Mouse (Mus musculus): Measurements from ENCODE around the gene Atrx. TPM values are rescaled to one million over a fixed set of nuclear protein-coding genes. Genes with fewer than 3 reads are reported as not detected.
A peak's percentile ranks its signal among the peaks of the same experiment; 100 is the strongest.
"Not testable (repeated sequence)": the region's sequence is repeated elsewhere in the genome, so short reads cannot be mapped to it uniquely, and the experiment has no call there.

Gene Atrx
- polyA plus RNA-seq, 1 experiment from 2014 or later = 250 TPM

DNA sequence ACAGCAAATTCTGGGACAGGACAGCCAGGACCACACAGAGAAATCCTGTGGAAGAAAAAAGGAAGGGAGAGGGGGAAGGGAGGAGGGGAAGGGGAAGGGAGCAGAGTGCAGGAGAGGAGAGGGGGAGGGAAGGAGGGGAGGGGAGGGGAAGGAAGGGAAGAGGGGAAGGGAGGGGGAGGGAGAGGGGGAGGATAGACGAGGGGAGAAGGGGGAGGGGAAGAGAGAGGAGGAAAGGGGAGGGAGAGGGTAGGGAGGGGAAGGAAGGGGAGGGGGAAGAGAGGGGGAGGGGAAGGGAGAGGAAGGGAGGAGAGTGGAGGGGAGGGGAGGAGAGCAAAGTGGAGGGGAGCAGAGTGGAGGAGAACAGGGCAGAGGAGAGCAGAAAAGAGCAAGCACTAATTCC is 5.3 kb downstream of the Atrx start:
- Histone ChIP-seq H3K27ac (no peak overlapping the region), H3K4me1 (peaks cover 5% of the 10 kb centered on the region; the same call in 1 of the 2 replicates), H3K27me3 (no peaks in the 10 kb centered on the region), H3K4me3 (no peak overlapping the region), H3K9ac (no peak overlapping the region), H3K9me3 (no peaks in the 10 kb centered on the region), H3K4me2 (replicated peaks) (no peak overlapping the region), H3K36me3 (no peaks in the 10 kb centered on the region)
- WGBS = no CpG with 5 or more reads among the region's 1 CpGs
- no peak for ATAC-seq (ENCODE audit: insufficient number of reproducible peaks, insufficient read depth, low FRiP score, low TSS enrichment)

- 87% methylated on average over 7 of the region's 7 CpGs for WGBS
- H3K36me3 ChIP-seq; H3K4me3 ChIP-seq; H3K4me1 ChIP-seq; H3K4me2 ChIP-seq (replicated peaks); H3K9me3 ChIP-seq; H3K27ac ChIP-seq; ATAC-seq (ENCODE audit: insufficient number of reproducible peaks, insufficient read depth, low FRiP score, low TSS enrichment); H3K9ac ChIP-seq; H3K27me3 ChIP-seq: not testable (repeated sequence)
Measured at GRCm38 (mm10) chrX:105922986-105923385, 6.2 kb downstream of the Atrx start.

DNA sequence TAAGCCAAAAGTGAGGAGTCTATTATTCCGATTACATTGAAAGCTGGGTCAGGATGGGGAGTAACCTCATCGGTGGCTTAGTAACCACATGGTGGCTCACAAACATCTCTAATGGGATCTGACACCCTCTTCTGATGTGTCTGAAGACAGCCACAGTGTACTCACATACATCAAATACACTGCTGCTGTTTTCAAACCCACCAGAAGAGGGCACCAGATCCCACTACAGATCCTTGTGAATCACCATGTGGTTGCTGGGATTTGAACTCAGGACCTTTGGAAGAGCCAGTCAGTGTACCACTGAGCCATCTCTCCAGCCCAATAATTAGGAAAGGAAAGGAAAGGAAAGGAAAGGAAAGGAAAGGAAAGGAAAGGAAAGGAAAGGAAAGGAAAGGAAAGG is 7.8 kb downstream of the Atrx start:
- Histone ChIP-seq H3K4me3 (no peak overlapping the region), H3K9me3 (no peaks in the 10 kb centered on the region), H3K9ac (no peak overlapping the region), H3K4me2 (replicated peaks) (no peak overlapping the region), H3K27ac (no peak overlapping the region), H3K4me1 (peaks cover under 1% of the 10 kb centered on the region; the same call in 1 of the 2 replicates), H3K36me3 (no peaks in the 10 kb centered on the region), H3K27me3 (no peaks in the 10 kb centered on the region)
- no peak for ATAC-seq (ENCODE audit: insufficient number of reproducible peaks, insufficient read depth, low FRiP score, low TSS enrichment)
- WGBS = 91% methylated on average over 2 of the region's 2 CpGs

GRCm38 (mm10) chrX:105911728-105912127 is 17.5 kb downstream of the Atrx start:
- Histone ChIP-seq H3K9me3 (no peaks in the 10 kb centered on the region), H3K4me2 (replicated peaks) (no peak overlapping the region), H3K27me3 (no peaks in the 10 kb centered on the region), H3K27ac (no peak overlapping the region), H3K9ac (no peak overlapping the region), H3K36me3 (no peaks in the 10 kb centered on the region), H3K4me1 (no peaks in the 10 kb centered on the region), H3K4me3 (no peak overlapping the region)
- whole genome bisulfite sequencing = 76% methylated on average over 3 of the region's 3 CpGs
- no peak for ATAC-seq (ENCODE audit: insufficient number of reproducible peaks, insufficient read depth, low FRiP score, low TSS enrichment)

GRCm38 (mm10) chrX:105901611-105902010 is 27.6 kb downstream of the Atrx start:
- Histone ChIP-seq H3K27ac (no peak overlapping the region), H3K27me3 (no peaks in the 10 kb centered on the region), H3K9ac (no peak overlapping the region), H3K4me3 (no peak overlapping the region), H3K4me2 (replicated peaks) (no peak overlapping the region), H3K36me3 (peaks cover 4% of the 10 kb centered on the region; the same call in 1 of the 2 replicates), H3K9me3 (no peaks in the 10 kb centered on the region), H3K4me1 (no peaks in the 10 kb centered on the region)
- no peak for ATAC-seq (ENCODE audit: insufficient number of reproducible peaks, insufficient read depth, low FRiP score, low TSS enrichment)
- WGBS = 77% methylated on average over 1 of the region's 1 CpGs

DNA sequence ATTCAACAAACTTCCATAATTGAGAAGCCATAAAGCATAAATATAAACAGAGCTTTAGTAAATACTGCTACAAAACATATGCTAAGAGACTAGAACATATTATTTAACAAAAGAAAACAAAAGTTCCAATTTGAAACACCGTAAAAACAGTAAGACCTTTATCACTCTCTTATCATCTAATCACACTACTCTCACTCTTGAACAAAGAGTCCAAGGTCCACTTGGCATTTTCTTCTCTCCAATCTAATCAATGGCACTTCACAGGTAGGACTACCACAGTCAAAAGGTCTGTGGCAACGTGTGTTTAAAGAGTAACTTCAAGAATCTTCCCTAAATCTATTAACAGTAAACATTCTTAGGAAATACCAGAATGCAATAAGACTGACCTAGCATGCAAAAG is 42.3 kb downstream of the Atrx start:
- Histone ChIP-seq H3K4me3 (no peak overlapping the region), H3K36me3 (no peaks in the 10 kb centered on the region), H3K27ac (no peak overlapping the region), H3K9ac (no peak overlapping the region), H3K9me3 (no peaks in the 10 kb centered on the region), H3K27me3 (no peaks in the 10 kb centered on the region), H3K4me2 (replicated peaks) (no peak overlapping the region), H3K4me1 (no peaks in the 10 kb centered on the region)
- ATAC-seq (ENCODE audit: insufficient number of reproducible peaks, insufficient read depth, low FRiP score, low TSS enrichment) = no peak
- 89% methylated on average over 2 of the region's 2 CpGs for WGBS

- no peak overlapping the region for H3K4me3 ChIP-seq
- no peaks in the 10 kb centered on the region for H3K9me3 ChIP-seq
- no peaks in the 10 kb centered on the region for H3K27me3 ChIP-seq
- 85% methylated on average over 5 of the region's 5 CpGs for WGBS
- peaks cover 7% of the 10 kb centered on the region; the same call in 1 of the 2 replicates for H3K36me3 ChIP-seq
- no peak overlapping the region for H3K4me2 ChIP-seq (replicated peaks)
- no peak overlapping the region for H3K9ac ChIP-seq
- H3K4me1 ChIP-seq = no peaks in the 10 kb centered on the region
- H3K27ac ChIP-seq = no peak overlapping the region
- no peak for ATAC-seq (ENCODE audit: insufficient number of reproducible peaks, insufficient read depth, low FRiP score, low TSS enrichment)
Measured at GRCm38 (mm10) chrX:105864367-105864766, 64.8 kb downstream of the Atrx start.

GRCm38 (mm10) chrX:105824462-105824861 is 104.7 kb downstream of the Atrx start:
- H3K4me2 ChIP-seq (replicated peaks) = no peak overlapping the region
- H3K9me3 ChIP-seq = no peaks in the 10 kb centered on the region
- H3K4me3 ChIP-seq = no peak overlapping the region
- H3K4me1 ChIP-seq = no peaks in the 10 kb centered on the region
- H3K27ac ChIP-seq = no peak overlapping the region
- WGBS = 85% methylated on average over 5 of the region's 5 CpGs
- no peak for ATAC-seq (ENCODE audit: insufficient number of reproducible peaks, insufficient read depth, low FRiP score, low TSS enrichment)
- 0 out of 2 replicates have a peak, but pooled peaks cover 3% of the 10 kb centered on the region for H3K36me3 ChIP-seq
- H3K27me3 ChIP-seq = no peaks in the 10 kb centered on the region
- no peak overlapping the region for H3K9ac ChIP-seq

- peaks cover 3% of the 10 kb centered on the region; the same call in 1 of the 2 replicates for H3K27me3 ChIP-seq
- peak; percentile 60 for ATAC-seq (ENCODE audit: insufficient number of reproducible peaks, insufficient read depth, low FRiP score, low TSS enrichment)
- no peak overlapping the region for H3K9ac ChIP-seq
- 44% methylated on average over 8 of the region's 8 CpGs for WGBS
- 0 out of 2 replicates have a peak overlapping the region, but pooled peaks have one; percentile 1 for H3K27ac ChIP-seq
- H3K4me3 ChIP-seq = no peak overlapping the region
- H3K4me1 ChIP-seq = no peaks in the 10 kb centered on the region
- H3K36me3 ChIP-seq = no peaks in the 10 kb centered on the region
- no peaks in the 10 kb centered on the region for H3K9me3 ChIP-seq
- H3K4me2 ChIP-seq (replicated peaks) = no peak overlapping the region
Measured at GRCm38 (mm10) chrX:105794806-105795403, 134.3 kb downstream of the Atrx start.

DNA sequence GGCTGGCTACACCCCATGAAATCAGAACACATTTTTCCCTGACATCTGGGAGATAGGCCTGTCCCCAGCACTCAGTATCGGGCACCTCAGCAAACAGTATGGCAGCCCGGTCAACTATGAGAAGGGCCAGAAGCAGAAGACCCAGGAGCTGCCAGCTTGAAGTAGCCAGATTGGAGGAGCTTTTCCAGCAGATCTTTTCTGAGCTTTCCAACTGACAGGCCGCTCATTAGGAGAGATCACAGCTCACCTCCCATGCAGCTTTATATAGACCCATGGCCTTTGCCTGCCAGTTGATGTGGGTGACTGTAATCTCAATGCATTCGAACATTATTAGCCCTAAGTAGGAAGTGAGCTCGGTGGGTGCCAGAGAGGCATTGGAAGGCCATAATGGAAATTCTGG is 155.9 kb downstream of the Atrx start:
- Histone ChIP-seq H3K9ac (no peak overlapping the region), H3K27me3 (0 out of 2 replicates have a peak, but pooled peaks cover 3% of the 10 kb centered on the region), H3K9me3 (no peaks in the 10 kb centered on the region), H3K4me1 (no peaks in the 10 kb centered on the region), H3K27ac (no peak overlapping the region), H3K4me2 (replicated peaks) (no peak overlapping the region), H3K4me3 (no peak overlapping the region), H3K36me3 (no peaks in the 10 kb centered on the region)
- 87% methylated on average over 5 of the region's 5 CpGs for WGBS
- ATAC-seq (ENCODE audit: insufficient number of reproducible peaks, insufficient read depth, low FRiP score, low TSS enrichment) = no peak

DNA sequence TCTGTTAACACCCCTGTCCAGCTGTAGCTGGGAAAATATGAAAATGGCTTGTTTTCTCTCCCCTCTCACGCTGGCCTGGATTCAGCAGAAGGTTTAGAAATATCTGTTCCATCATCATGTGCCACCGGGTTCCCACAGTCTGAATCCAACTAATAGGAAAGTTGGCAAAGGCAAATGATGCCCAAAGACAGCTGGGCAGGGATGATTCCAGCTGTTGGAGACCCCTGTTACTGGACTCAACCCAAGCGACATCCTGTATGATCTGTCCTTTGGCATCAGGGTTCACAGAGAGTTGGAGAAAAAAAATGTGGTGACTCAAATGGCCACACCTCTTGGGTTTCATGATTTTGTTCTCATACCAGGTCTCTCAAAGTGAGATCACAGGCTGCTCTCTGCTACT is 161.3 kb downstream of the Atrx start:
- no peaks in the 10 kb centered on the region for H3K9me3 ChIP-seq
- H3K4me3 ChIP-seq = no peak overlapping the region
- no peaks in the 10 kb centered on the region for H3K4me1 ChIP-seq
- H3K36me3 ChIP-seq = no peaks in the 10 kb centered on the region
- no peak overlapping the region for H3K4me2 ChIP-seq (replicated peaks)
- H3K27me3 ChIP-seq = peaks cover 37% of the 10 kb centered on the region
- H3K27ac ChIP-seq = no peak overlapping the region
- no peak for ATAC-seq (ENCODE audit: insufficient number of reproducible peaks, insufficient read depth, low FRiP score, low TSS enrichment)
- 71% methylated on average over 3 of the region's 3 CpGs for WGBS
- H3K9ac ChIP-seq = no peak overlapping the region

GRCm38 (mm10) chrX:105767177-105767764 is 161.9 kb downstream of the Atrx start:
- Histone ChIP-seq H3K4me1 (no peaks in the 10 kb centered on the region), H3K9ac (no peak overlapping the region), H3K27ac (no peak overlapping the region), H3K9me3 (no peaks in the 10 kb centered on the region), H3K4me2 (replicated peaks) (no peak overlapping the region), H3K27me3 (peaks cover 44% of the 10 kb centered on the region), H3K4me3 (no peak overlapping the region), H3K36me3 (no peaks in the 10 kb centered on the region)
- ATAC-seq (ENCODE audit: insufficient number of reproducible peaks, insufficient read depth, low FRiP score, low TSS enrichment) = peak; percentile 67
- WGBS = 21% methylated on average over 9 of the region's 9 CpGs
